Mouse (Mus musculus) forebrain, postnatal 0 days (tissue): ENCODE measurements around the gene Agk. TPM values are rescaled to one million over a fixed set of nuclear protein-coding genes. Genes with fewer than 3 reads are reported as not detected.

Experiments used
- ATAC-seq: fragments of 200-750 bp; cut with Nextera tagmentation; 2 replicates; pipeline ENCODE4 v1.8.0; 2017; ENCODE audit warnings: mild to moderate bottlenecking, moderate library complexity
- DNase-seq: peaks from one replicate; pipeline ENCODE4 v3.0.0-alpha.2; 2015
- H3K27ac ChIP-seq: fragments of 300-500 bp; sonication (generic); 2 replicates; pipeline ENCODE4 v1.5.1; 2014; ENCODE audit warnings: low read depth, mild to moderate bottlenecking, antibody characterized with exemption, low read length, moderate library complexity, mixed read lengths
- H3K27me3 ChIP-seq: fragments of 300-500 bp; sonication (generic); 2 replicates; pipeline ENCODE4 v1.6.1; 2014; ENCODE audit warnings: mild to moderate bottlenecking, low read length, mixed read lengths; ENCODE audit not compliant: insufficient read depth
- H3K36me3 ChIP-seq: fragments of 300-500 bp; sonication (generic); 2 replicates; pipeline ENCODE4 v1.6.1; 2014; ENCODE audit warnings: mild to moderate bottlenecking, moderate library complexity; ENCODE audit not compliant: insufficient read depth
- H3K4me1 ChIP-seq: fragments of 300-500 bp; sonication (generic); 2 replicates; pipeline ENCODE4 v1.6.1; 2014; ENCODE audit warnings: antibody characterized with exemption; ENCODE audit not compliant: insufficient read depth
- H3K4me2 ChIP-seq: fragments of 300-500 bp; sonication (generic); 2 replicates; pipeline ENCODE4 v1.6.1; 2014; ENCODE audit warnings: low read depth, mild to moderate bottlenecking, moderate library complexity
- H3K4me3 ChIP-seq: fragments of 300-500 bp; sonication (generic); 2 replicates; pipeline ENCODE4 v1.5.1; 2014; ENCODE audit warnings: low read depth, low read length, mixed read lengths
- H3K9ac ChIP-seq: fragments of 300-500 bp; sonication (generic); 2 replicates; pipeline ENCODE4 v1.6.1; 2014; ENCODE audit warnings: mild to moderate bottlenecking
- H3K9me3 ChIP-seq: fragments of 300-500 bp; sonication (generic); 2 replicates; pipeline ENCODE4 v1.6.1; 2016; ENCODE audit warnings: low read length
- CTCF ChIP-seq: sonication (generic); IDR thresholded peaks from 2 replicates; pipeline ENCODE4 v1.5.1; 2016; ENCODE audit warnings: antibody characterized with exemption, control low read depth, low read depth
- WGBS: fragments of 180-500 bp; shearing (Covaris S2); extraction: QIAGEN DNeasy Blood & Tissue Kit; methylation state at CpG from one replicate; pipeline ENCODE4 v1.1.7; 2014; 5-methylcytosine and 5-hydroxymethylcytosine counted together
- polyA plus RNA-seq: library from polyadenylated mRNA; unstranded; fragments of >200 nt; fragmentation: Nextera tagmentation; extraction: Ambion mirVana; gene quantifications from 2 replicates; pipeline ENCODE4 v1.2.1, GENCODE M21; 2015
- total RNA-seq: library from RNA; depleted of rRNA; stranded (reverse); fragments of >200 nt; gene quantifications from 2 replicates; pipeline ENCODE4 v1.2.3, GENCODE M21; 2014; rRNA removed

The Agk gene
- total and polyA plus RNA-seq, 2 experiments from 2014 or later: 60.5 to 73.8 TPM

DNA sequence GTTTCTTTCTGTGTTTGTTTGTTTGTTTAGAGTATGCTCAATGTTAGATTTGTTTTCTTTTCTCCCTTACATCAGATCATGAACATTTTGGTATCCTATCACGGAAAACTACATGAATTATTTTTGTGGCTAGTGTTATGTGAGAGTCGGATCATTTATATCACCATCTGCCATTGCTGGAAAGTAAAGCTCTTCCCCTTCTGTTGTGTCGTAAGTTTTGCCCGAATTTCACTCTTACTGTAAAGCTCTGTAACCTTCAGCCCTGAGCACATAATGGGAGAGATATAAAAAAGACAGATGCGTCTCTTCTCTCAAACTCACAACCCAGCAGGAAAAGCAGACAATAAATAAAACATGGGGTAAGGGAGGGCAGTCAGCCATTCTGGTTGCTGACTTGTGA, 114.0 kb downstream of the Agk start, which contains the start of gene Wee2:
TSS of gene Wee2 (plus strand) at position 153 of the 400 bp plus-strand sequence.
- Histone ChIP-seq H3K27me3 (no peaks in the 10 kb centered on the region), H3K9ac (no peak within 1 kb of the TSS), H3K4me3 (no peak within 1 kb of the TSS), H3K4me2 (no peak within 1 kb of the TSS), H3K4me1 (peaks cover 11% of the 10 kb centered on the region), H3K27ac (no peak within 1 kb of the TSS), H3K9me3 (no peaks in the 10 kb centered on the region), H3K36me3 (no peaks in the 10 kb centered on the region)
- peak; percentile 36 for DNase-seq
- peak; percentile 24 for ATAC-seq
- WGBS: 43% methylated on average over 5 of the region's 5 CpGs
- no peak for TF ChIP-seq CTCF

DNA sequence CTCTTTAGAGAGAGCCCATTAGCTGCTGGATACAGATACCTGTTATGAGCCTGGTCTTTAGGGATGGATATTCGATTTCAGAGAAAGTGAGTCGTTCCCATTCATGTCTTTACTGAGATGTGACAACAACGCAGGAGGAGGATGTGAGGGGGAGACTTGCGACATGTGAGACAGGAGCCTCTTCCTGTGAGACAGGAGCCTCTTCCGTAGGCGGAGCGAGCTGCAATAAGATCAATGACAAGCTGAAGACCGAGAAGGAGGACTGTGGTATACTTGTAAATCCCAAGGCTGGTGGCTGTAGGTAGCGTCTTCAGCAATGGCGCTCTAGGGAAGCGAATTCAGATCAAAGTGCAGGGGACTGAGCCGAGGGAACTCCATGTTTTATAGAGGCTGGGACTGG, 114.8 kb downstream of the Agk start:
- ATAC-seq: no peak
- Histone ChIP-seq H3K9me3 (no peaks in the 10 kb centered on the region), H3K27ac (no peak overlapping the region), H3K4me2 (no peak overlapping the region), H3K36me3 (no peaks in the 10 kb centered on the region), H3K4me1 (peaks cover 3% of the 10 kb centered on the region; the same call in 1 of the 2 replicates), H3K4me3 (no peak overlapping the region), H3K9ac (no peak overlapping the region), H3K27me3 (no peaks in the 10 kb centered on the region)
- WGBS: 49% methylated on average over 12 of the region's 12 CpGs
- no peak for TF ChIP-seq CTCF
- no peak for DNase-seq

DNA sequence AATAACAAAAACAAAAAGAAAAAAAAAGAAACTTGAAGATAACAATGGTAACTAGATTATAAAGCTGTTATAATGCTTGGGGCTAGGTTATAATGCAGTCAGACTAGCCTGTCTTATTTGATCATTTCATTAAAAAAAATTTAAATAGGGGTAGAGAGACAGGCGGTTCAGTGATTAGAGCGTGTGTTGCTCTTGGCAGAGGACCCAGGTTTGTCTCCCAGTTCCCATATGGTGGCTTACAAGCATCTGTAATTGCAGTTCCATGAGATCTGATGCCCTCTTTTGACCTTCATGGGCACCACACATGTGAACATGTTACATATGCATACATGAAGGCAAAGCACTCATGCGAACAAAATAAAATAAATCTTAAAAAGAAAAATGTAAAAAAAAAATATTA, 116.3 kb downstream of the Agk start:
- no peak for TF ChIP-seq CTCF
- Histone ChIP-seq H3K27me3 (no peaks in the 10 kb centered on the region), H3K9me3 (no peaks in the 10 kb centered on the region), H3K4me3 (no peak overlapping the region), H3K9ac (no peak overlapping the region), H3K4me1 (no peaks in the 10 kb centered on the region), H3K36me3 (no peaks in the 10 kb centered on the region), H3K27ac (no peak overlapping the region), H3K4me2 (no peak overlapping the region)
- WGBS: 51% methylated on average over 3 of the region's 3 CpGs
- ATAC-seq (no peak), DNase-seq (no peak)

DNA sequence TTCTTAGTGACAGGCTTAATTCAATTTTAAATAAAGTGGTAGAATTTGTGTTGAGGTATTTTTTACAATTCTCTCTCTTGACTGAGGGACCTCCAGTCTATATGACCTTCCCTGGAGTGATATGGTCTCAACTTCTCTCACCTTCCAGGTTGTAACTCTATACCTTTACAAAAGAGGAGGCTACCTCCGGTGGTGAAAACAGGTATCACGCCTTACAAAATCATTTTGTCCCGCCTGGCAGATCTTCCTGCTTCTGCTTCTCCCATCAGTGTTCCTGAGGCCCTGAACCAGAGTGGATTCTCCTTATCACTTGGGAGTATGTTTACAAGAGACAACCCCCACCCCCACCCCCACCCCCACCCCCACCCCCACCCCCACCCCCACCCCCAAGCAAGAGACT, 116.8 kb downstream of the Agk start:
- Histone ChIP-seq H3K4me3 (no peak overlapping the region), H3K4me2 (no peak overlapping the region), H3K27me3 (no peaks in the 10 kb centered on the region), H3K36me3 (no peaks in the 10 kb centered on the region), H3K4me1 (no peaks in the 10 kb centered on the region), H3K27ac (no peak overlapping the region), H3K9me3 (no peaks in the 10 kb centered on the region), H3K9ac (no peak overlapping the region)
- WGBS: 42% methylated on average over 3 of the region's 3 CpGs
- ATAC-seq: no peak
- no peak; the same call in 1 of the 2 replicates for TF ChIP-seq CTCF
- no peak for DNase-seq

- Histone ChIP-seq H3K4me2 (no peak overlapping the region), H3K9me3 (no peaks in the 10 kb centered on the region), H3K4me1 (no peaks in the 10 kb centered on the region), H3K9ac (no peak overlapping the region), H3K36me3 (no peaks in the 10 kb centered on the region), H3K27ac (no peak overlapping the region), H3K4me3 (no peak overlapping the region), H3K27me3 (no peaks in the 10 kb centered on the region)
- ATAC-seq: no peak
- TF ChIP-seq CTCF: no peak
- no peak for DNase-seq
- 33% methylated on average over 10 of the region's 10 CpGs for WGBS
Observed at GRCm38 (mm10) chr6:40443281-40443928, 118.4 kb downstream of the Agk start.

Other genes with a start within 250 kb of the Agk start
- 24.4 and 26.4 TPM in 2 replicates for gene E330009J07Rik, start 111.0 kb downstream of the Agk start, total RNA-seq
- 6.7 and 10.2 TPM in 2 replicates for gene E330009J07Rik, start 111.0 kb downstream of the Agk start, polyA plus RNA-seq
- gene Wee2, start 113.9 kb downstream of the Agk start, total RNA-seq: not detected in 2 replicates
- 0.13 TPM in 2 replicates for gene Wee2, start 113.9 kb downstream of the Agk start, polyA plus RNA-seq
- 25.3 and 29.9 TPM in 2 replicates for gene Ssbp1, start 146.2 kb downstream of the Agk start, total RNA-seq
- gene Ssbp1, start 146.2 kb downstream of the Agk start, polyA plus RNA-seq: 77.2 and 83.1 TPM in 2 replicates
- 0.14 and 0.38 TPM in 2 replicates for gene Tas2r137, start 166.1 kb downstream of the Agk start, total RNA-seq
- not detected in 2 replicates for gene Tas2r137, start 166.1 kb downstream of the Agk start, polyA plus RNA-seq
- gene Tas2r108, start 168.4 kb downstream of the Agk start, total RNA-seq: 1.8 TPM in 1 of 2 replicates, not detected in the other
- not detected in 2 replicates for gene Tas2r108, start 168.4 kb downstream of the Agk start, polyA plus RNA-seq
- not detected in 2 replicates for gene Prss37, start 194.3 kb downstream of the Agk start, total RNA-seq
- not detected in 2 replicates for gene Prss37, start 194.3 kb downstream of the Agk start, polyA plus RNA-seq
- gene Olfr461, start 229.9 kb downstream of the Agk start, total RNA-seq: not detected in 2 replicates
- gene Olfr461, start 229.9 kb downstream of the Agk start, polyA plus RNA-seq: 0.07 TPM in 1 of 2 replicates, not detected in the other
- not detected in 2 replicates for gene Olfr460, start 244.3 kb downstream of the Agk start, total RNA-seq
- gene Olfr460, start 244.3 kb downstream of the Agk start, polyA plus RNA-seq: not detected in 2 replicates